Mouse (Mus musculus) spleen, postnatal 14 days (tissue): Measurements from ENCODE around the gene Cyp4f40.
"Not testable (repeated sequence)": the region's sequence is repeated elsewhere in the genome, so short reads cannot be mapped to it uniquely, and the experiment has no call there.

Experiments
- DNase-seq, 2 experiments: peaks; one replicate each; pipeline ENCODE4 v3.0.0; 2021 to 2022; ENCODE audit warnings: low spot score in 2 of 2

Gene Cyp4f40

DNA sequence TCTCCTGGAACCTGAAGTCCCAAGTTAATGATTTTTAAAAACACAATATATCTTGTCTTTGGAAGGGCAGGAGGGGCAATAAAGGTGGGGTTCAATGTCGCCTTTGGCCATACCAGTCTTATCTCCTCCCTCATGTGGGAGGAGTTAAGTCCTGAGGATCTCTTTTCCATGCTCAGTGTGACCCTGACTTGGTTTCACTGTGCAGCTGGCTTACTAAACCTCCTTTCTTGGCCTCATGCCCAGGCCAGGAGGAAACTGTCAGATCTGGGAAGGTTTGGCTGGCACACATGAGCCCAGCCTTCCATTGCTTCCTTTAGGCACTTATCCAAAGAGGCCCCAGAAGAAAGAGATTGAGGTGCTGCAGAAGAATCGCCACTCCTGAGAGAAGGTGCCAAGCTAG is at the start of gene Cyp4f40:
Gene Cyp4f40, plus strand, starts transcription at position 189 of the 400 bp plus-strand sequence.
- no peak for DNase-seq

DNA sequence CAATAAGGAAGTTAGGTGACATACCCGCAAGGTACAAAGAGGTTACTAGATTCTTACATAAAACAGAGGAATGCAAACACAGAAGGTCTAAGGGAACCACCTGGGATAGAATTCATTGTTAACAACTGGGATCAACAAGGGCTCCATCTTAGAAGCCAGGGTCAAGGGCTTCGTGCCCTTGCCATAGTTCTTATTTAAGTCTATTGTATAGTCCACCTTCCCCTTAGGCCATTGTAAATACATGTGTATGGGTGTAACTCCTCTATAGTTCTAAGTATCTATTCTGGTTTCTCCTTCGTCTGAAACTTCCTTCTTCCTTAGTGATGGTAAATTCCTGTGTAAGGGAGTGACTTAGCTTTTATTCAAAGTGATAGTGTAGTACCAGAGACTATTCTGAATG is 48.5 kb upstream of the Cyp4f40 start:
- DNase-seq = not testable (repeated sequence)

DNA sequence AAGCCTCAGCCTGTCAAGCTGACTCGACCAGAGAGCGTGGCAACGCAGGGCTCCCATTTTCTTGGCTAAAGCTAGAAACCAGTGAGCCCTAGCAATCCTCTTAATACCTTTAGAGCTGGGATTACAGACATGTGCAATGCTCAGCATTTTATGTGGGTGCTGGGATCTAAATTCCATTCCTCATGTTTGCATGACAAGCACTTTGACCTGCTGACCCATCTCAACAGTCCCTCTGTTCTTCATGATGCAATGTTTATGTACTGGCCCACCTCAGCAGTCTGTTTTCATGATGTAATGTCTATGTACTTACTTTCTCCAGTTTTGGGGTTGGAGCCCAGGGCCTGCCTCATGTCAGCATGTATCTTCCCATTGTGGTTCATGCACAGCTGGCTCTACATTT is 47.8 kb upstream of the Cyp4f40 start:
- no peak for DNase-seq

DNA sequence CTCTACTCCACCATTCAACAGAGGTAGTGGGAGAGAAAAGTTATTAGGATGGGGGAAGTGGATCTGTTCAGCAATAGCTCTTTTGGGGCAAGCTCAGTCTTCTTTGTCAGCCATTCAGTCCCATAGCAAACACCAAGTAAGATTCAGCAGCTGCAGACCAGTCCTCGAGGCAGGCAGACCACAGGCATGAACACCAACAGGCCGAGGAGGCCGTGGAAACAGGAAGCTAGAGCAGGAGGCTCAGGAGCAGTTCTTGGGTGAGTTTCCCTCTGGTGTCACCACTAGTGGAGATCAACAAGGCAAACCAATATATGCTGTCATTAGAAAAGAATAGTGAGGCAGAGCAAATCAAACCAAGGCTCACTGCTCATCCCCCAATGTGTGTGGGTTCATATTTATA is 46.3 kb upstream of the Cyp4f40 start:
- DNase-seq = no peak

DNA sequence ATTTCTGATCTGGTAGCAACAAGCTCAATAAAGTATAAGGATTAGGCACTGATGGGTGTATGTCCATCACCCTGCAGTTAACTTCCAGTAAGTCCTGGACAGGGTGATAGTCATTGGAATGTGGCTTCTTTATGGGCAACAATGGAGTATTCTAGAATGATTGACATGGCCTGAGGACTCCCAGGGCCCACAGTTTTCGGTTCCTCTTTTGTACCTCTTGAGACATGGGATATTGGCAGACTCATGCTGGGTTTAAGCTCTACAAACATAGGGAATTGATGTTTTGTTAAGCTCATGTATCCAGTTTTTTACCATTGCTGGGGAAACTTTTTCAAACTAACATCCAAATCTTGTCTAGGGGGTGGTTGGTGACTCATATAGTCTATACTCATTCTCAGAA is 41.4 kb upstream of the Cyp4f40 start:
- DNase-seq = no peak

DNA sequence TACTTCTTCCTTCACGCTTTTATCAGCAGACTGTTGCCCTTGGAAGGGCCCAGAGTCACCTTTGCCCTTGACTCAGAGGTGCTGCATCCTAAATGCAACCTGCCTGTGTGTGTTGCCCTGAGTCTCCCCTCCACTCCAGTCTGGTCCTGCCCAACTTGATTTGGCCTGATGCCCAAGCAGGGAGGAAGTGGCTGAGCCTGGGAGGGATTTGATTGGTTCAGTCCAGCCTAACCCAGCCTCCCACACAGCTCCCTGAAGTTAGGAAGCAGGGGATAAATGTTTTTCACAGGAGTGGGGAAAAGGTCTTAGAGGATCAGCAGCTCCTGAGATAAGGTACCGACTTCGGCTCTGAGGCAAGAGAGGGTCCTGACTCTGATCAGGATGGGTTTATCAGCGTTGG is 37.7 kb upstream of the Cyp4f40 start, which contains the start of gene Cyp4f37:
Gene Cyp4f37, plus strand, starts transcription at position 292 of the 400 bp plus-strand sequence.
- DNase-seq = not testable (repeated sequence)

DNA sequence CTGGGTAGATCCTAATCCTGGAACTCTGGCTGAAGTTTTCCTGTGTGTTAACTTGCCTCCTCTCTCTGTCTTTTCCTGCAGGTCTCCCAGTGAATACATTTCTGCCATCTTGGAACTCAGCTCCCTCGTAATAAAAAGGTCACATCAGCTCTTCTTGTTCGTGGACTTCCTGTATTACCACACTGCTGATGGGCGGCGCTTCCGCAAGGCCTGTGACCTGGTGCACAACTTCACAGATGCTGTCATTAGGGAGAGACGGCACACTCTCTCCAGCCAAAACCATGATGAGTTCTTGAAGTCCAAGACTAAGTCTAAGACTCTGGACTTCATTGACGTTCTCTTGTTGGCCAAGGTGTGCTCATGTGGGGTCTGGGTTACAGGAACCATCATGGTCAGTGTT is 29.0 kb upstream of the Cyp4f40 start:
- DNase-seq = not testable (repeated sequence)

DNA sequence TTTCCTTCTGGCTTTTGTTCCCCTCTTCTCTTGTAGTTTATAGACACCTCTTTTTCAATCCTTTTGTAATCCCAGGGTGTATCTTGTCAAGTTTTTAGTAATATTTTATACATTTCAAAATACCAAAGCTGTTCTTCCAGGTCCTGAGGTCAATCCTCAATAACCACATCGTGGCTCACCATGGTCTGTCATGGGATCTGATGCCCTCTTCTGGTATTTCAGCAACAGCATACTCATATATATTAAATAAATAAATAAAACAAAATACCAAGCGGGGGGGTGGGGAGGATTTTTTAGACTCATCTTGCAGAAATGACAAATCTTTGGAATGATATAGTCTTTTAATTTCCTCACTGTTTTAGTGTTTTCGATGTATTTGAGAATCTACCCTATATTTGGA is 26.8 kb upstream of the Cyp4f40 start:
- no peak for DNase-seq

DNA sequence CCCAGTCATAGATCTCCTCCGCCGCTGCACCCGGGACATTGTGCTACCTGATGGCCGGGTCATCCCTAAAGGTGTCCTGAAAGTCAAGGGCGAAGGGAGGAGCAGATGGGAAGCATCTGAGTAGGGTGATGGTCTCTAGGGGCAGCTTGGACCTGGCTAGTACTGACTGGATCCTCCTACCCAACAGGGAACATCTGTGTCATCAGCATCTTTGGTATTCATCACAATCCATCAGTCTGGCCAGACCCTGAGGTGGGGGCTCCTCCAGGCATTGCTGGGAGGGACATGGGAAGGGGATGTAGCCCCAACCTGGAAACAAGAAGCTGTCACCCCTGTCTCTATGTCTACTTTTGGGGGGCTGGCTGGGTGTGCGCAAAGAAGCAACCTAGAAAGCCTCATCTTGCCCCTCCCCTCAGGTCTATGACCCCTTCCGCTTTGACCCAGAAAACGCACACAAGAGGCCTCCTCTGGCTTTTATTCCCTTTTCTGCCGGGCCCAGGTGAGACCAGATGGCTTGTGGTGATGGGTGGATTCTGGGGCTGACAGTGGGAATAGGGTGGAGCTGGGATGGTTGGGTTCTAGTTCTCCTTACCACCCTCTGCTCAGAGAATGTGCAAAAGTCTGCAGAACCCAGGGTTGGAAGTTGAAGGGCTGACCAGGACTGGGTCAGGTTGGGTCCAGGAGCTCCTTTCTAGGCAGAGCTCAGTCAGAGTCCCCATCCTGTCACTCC is 24.3 kb upstream of the Cyp4f40 start:
- DNase-seq = not testable (repeated sequence)

DNA sequence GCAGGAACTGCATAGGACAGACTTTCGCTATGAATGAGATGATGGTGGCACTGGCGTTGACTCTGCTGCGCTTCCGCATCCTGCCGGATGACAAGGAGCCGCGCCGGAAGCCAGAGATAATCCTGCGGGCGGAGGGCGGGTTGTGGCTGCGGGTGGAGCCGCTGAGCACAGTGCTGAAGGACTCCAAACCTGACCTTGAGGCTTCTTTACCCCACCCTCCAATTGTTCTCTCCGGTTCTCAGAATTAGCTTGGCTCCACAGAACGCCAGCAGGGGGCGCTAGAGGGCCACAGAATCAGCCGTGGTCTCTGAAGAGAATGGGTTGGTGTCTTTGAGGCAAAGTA is 23.8 kb upstream of the Cyp4f40 start:
- peak; percentile 40 to 59 for DNase-seq

DNA sequence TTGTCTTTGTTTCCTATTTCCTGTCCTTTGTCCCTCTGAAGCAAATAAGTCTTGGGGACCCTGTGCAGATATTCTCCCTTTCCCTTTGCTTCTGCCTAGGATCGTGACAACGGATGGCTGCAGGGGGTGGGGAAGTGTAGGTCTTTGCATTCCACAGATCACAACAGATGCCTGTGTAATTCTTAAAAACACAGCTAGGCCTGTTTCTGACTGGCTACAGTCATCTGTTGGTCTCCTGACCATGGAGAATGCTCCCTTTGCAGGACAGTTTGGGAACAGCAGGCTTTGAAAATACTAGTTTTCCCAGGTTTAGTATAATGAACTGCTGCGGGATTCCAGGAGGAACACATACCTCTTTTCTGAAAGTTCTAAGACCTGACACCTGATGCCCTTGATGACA is 22.4 kb upstream of the Cyp4f40 start:
- no peak for DNase-seq

DNA sequence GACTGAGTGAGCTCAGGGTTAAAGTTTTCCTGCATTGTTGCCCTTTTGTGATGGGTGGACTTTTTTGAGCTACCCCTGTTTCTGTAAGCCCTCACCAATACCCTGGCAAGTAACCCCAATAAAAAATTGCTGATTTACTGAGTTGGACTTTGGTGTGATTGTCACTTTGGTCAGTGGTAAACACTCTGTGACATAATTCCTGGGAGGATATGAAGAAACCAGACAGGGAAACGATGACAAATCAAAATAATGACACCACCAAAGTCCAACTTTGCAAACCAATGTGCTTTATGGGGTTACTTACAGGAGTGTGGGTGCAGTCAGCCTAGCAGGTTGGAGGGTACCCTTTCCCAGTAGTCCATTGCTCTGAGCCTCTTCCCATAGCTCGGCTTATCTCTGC is 21.5 kb upstream of the Cyp4f40 start:
- no peak for DNase-seq

DNA sequence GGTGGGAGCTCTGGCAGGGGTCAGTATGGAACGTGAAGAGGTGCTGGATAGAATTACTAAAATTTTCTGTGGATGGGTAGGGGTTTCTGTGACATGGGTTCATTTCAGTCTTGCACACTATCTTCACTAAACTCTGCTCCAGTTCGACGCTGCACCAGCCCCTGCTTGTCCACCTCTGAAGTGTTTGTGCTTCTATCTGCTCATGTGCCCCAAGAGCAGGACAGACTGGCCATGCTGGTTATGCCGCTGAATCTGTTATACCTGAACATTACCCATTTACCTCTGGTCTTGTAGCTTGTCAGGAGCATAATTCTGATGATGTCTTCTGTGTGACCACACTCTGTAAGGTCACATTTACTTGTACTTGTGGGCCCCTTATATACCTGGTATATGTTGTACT is 12.1 kb upstream of the Cyp4f40 start:
- DNase-seq = no peak

DNA sequence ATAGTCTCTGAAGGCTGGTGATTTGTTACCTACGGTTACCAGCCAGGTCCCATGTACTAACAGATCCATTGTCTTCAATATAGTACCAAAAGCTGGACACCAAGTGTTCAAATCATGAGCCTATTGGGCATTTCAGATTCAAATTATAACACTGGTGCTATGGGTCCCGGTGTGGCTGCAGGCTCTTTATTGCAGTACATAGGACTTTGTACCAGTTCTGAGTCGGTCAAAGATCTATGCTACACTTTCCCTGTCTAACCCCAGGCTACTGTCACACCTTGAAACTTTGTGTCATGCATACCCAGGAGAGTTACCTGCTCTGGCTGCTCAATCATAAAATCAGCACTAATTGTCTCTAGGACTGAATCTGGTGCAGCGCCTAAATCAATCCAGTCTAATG is 4.8 kb upstream of the Cyp4f40 start:
- no peak for DNase-seq

DNA sequence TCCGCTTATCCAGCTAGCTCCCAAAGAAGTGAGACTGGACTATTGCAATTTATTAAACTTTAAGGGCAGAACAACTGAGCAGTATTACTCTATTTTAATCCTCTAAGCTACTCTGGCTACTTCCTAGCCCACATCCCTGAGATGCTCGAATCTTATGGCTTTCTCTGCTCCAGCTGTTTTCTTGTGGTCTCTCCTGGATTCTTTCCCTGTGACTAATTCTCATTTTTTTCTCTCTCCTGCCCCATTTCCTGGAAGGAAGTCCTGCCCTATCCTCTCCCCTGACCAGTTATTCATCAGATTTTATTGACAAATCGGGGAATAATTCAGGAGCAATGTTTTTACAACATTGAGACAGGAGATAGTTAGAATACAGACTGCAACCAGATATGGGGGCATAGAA is 1.7 kb upstream of the Cyp4f40 start:
- DNase-seq = no peak

DNA sequence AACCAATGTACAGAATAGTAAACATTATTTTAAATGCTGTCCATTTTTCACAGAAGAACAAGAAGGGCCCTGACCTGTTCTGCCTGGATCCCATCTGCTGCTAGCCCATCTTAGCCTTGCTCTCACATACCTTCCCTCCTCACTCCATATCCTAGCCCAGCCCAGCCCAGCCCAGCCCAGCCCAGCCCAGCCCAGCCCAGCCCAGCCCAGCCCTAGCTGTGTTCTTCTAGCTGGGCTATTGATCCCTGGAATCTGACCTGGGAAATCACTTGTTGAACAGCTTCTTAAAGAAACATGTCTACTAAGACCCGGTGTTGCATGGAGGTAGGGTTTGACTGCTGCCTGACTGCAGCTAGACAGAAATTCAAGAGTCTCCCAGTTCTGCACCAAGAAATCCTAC is 454 bp upstream of the Cyp4f40 start:
- DNase-seq = no peak

DNA sequence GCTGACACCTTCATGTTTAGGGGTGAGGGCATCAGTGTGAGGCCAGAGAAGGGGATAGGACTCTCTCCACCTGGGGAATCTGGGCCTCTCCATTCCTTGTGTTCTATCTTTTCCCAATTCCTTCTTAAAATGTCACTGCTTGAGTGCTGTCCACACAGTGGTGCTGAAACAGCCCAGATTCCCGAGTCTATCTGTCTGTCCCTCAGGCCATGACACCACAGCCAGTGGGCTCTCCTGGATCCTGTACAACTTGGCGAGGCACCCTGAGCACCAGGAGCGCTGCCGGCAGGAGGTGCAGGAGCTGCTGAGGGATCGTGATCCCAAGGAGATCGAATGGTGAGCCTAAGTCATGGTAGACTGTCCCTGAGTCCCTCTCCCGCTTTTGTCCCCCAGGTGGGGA is 15.3 kb downstream of the Cyp4f40 start:
- DNase-seq = no peak

DNA sequence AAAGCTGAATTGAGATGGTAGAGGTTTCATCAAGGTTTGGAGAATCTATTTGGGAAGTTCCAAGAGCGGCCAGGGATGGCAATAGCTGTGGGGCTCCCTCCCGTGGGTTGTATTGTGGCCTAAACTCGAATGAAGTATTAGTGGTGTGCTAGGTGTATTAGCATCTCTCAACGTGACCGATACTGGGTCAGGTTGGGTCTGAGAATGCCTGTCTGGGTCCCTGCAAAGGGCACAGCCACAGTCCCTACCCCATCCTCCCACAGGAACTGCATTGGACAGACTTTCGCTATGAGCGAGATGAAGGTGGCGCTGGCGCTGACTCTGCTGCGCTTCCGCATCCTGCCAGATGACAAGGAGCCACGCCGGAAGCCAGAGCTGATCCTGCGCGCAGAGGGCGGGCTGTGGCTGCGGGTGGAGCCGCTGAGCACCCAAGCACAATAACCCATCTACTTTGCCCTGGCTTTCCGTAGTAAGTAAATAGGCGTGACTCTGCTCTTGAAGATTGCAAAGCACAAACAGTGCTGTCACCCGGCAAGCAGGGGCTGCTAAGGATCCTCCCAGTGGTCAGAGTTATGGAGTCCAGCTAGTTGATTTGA is 17.4 kb downstream of the Cyp4f40 start:
- no peak for DNase-seq

DNA sequence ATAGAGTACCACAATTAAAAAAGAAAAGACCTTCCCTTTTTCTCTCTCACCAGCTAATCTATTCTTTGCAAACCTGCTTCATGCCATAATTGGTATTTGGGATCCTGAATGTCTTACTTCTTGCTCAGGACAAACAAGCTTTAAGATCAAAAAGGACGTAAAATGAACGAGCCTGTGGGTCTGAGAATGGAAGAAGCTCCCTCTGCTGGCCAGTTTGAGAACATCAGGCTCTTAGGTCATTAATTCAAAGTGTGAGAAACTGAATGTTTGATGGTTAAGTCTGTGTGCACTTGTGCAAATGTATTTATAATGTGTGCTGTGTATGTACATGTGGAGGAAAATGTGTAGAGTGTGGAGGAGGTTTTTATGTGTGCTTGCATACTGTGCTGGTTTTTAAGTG is 21.7 kb downstream of the Cyp4f40 start:
- DNase-seq = peak in 1 of 2 experiments; percentile 28

DNA sequence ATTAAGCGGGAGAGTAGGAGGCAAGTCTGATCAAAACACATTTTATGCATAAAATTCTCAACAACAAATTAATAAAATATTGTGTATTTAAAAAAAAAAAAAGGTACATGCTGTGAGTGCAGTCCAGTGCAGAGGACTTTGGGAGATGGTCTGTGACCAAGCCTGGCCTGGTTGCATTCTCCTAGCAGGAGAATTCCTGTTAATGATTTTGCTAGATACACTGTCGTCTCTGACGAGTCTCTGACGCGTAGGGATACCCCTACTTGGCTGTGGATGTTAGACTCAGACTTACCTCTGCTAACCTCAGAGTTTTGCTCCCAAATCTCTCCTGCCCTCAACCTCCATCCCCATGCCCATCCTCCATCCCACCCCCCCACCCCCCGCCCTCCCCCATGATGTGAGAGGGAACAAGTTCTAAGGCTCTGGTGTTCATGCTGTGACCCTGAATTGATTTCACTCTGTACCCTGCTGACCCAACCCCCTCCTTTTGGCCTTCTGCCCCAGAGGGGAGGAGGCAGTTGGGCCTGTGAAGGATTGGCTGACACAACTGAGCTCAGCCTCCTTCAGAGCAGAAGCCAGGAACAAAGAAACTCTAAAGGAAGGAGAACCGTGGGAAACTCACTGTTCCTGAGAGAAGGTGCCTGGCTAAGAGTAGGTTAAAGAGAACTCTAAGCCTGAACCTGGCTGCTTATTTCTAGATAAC is 26.5 kb downstream of the Cyp4f40 start, which contains the start of gene Cyp4f15:
Gene Cyp4f15, plus strand, starts transcription at position 580 of the 703 bp plus-strand sequence.
- DNase-seq = no peak

DNA sequence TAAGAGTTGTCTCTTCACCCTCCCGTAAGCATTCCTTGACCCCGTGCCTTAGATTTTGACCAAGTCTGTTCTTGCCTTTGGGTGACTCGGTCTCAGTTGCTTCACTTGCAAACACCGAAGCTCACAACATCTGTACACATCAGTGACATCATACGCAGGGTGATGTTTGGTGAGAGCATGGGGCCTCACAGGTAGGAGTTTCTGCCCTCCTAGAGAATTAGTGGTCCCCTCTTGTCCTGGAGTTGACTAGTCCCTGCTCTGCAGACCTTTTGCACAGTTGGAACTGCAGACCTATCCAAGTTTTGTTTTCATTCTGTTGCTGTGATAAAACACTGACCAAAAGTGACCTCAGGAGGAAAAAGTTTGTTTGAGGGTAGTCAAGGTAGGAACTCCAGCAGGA is 28.0 kb downstream of the Cyp4f40 start:
- DNase-seq = no peak

DNA sequence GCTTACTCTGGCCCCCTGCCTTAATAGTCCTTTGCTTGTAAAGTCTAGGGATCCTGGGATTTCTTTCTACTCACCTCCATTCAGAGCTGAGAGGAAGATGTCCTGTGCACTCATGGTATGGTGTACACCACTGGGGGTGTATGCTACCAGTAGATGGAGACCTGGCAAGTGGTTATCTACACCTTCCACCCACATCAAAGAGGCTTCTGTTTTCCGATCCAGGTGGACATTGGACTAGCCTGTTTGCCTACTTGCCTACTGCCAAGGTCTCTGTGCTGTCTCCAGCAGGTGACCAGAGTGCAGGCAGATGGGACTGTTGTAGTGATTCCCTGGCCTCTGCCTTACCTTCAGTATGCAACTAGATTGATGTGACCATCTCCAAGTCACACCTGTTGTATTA is 32.3 kb downstream of the Cyp4f40 start:
- no peak for DNase-seq

DNA sequence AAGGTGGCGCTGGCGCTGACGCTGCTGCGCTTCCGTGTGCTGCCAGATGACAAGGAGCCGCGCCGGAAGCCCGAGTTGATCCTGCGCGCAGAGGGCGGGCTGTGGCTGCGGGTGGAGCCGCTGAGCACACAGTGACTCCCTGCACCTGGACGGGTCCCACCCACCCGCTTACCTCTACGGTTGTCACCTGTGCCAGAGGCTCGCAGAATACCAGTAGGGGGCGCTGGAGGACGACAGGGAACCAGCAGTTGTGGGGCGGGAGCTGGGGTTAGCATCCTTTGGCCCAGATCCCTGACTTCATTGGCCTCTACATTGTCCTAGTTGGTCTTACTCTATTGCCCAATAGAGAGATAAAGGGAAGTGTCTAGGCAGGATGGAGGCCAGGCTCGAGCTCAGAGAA is 44.1 kb downstream of the Cyp4f40 start:
- DNase-seq = peak in 1 of 2 experiments; percentile 7
